Mouse (Mus musculus) heart, postnatal 36 days (tissue): ENCODE measurements around the gene Mpo. TPM values are rescaled to one million over a fixed set of nuclear protein-coding genes. Genes with fewer than 3 reads are reported as not detected.
A peak's percentile ranks its signal among the peaks of the same experiment; 100 is the strongest.

Source experiments
- DNase-seq, 2 experiments: peaks; one replicate each; pipeline ENCODE4 v3.0.0; 2021 to 2022
- intact Hi-C: fragments of 180-260 bp; cut with DNase I; formaldehyde crosslinking; loops from one replicate; pipeline ENCODE4 v1.15.1; 2025
- total RNA-seq, 2 experiments: library from RNA; stranded (reverse); gene quantifications; 2 replicates each; pipeline ENCODE4 v1.2.3; 2021

Gene Mpo
- not detected for total RNA-seq

DNA sequence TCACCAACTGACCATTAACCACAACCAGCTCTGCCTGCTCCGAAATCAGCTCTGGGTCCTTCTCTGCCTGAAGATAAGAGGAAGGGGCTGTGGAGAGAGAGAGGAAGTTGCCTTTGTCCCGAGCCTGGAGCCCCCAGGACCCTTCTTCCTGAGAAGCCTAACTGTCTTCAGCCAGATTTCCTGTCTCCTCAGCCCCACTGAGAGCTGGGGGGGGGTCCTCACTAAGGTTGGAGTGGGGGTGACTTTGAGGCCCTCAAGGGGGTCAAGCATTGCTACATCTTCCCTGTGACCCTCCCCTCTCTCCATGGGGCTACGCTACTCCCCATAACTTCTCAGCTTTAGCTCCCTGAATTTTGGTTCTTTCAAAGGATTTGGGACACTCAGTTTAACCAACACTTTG, at the start of gene Mpo:
Gene Mpo (plus strand): TSS at position 122 of the 400 bp plus-strand sequence.
- no peak for DNase-seq
- intact Hi-C loops: no loop called here

DNA sequence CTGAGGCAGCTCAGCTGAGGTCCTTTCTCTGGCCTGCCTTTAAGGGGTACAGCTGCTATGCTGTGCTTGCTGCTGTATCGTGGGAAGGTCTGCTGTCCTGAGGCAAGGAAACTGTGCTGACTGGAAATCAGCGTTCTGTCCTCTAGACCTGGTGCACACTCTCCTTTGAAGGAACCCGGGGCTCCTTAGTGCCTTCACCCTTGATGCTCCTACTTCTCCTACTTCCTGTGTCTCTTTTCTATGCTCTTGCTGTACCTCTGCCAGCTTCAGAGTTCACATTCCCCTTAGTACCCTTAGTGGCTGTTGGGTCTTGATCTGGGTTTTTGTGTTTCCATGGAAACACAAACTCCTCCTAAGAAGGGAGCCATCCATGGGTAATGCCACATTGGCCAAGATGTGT, 49.7 kb upstream of the Mpo start:
- intact Hi-C loops: no loop called here
- no peak for DNase-seq

DNA sequence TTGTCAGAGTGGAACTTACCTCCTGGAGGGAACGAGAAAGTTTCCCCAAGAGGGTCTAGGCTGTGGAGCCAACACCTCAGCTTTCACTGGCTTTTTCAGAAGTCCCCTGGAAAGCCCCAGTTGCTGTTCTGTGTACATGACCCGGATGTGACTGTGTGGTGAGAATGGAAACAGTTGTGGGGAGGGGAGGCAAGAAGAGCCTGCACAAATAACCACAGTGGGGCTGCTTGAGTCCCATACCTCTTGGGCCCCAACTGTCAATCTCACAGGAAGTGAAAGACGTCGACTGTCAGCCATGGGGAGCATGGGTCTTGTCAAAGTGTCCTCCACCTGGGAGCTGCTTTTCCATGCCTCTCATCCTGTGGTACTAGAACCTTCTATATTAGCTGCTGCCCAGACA, 48.4 kb upstream of the Mpo start:
- DNase-seq: no peak
- intact Hi-C loops: no loop called here

DNA sequence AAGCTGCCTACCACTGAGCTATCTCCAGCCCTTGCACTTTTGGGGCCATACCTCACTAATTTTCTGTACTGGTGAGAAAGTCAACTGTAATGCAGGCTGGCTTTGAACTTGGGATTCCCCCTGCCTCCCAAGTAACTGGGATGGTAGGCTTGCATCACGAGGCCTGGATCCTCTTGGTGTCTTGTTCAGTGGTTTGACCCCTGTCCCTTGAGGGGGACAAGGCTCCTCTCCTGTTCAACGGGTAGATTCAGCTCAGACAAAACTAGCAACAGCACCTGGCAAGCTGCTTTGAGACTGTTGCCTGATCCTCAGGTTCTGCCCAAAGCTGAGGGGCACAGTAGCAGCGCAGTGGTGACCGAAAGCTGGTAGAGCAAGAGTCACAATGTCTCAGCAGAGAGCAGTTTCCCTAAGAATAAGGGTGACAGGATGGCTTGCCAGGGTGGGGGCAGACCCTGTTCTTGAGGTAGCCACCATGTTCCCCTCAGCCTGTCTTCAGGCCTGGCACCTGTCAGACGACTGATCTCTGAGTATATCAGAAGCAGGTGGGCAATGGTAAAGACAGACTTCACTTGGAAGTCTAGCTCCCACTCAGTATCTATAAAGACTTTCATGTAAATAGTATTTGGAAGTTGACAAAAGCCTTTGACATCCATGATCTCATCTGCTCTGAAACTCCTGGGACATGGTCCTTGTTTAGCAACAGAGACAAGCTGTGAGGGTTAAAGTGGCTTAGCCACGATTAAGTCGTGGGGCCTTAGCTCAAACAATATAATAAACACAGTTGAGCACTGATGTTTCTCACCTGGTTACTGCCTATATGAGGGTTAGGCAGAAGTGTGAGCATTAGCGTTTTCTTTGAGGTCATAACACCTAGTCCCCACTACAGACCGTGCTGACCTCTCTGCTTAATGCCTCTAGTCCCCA, 47.5 kb upstream of the Mpo start:
- intact Hi-C loops: no loop called here
- DNase-seq: no peak

DNA sequence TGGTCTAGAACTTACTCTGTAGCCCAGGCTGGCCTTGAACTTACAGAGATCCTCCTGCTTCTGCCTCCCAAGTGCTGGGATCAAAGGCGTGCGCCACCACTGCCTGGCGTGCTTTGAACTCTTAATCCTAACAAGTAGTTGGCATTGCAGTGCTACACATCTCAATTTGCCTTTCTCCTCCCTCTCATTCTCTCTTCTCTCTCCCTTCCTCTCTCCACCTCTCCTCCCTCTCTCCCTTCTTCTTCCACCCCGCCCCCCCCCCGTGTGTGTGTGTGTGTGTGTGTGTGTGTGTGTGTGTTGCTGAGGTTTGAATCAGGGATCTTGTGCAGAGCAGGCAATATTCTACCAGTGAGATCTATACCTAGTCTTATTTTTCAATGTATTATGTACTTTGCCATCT, 46.1 kb upstream of the Mpo start:
- intact Hi-C loops: no loop called here
- DNase-seq: no peak

DNA sequence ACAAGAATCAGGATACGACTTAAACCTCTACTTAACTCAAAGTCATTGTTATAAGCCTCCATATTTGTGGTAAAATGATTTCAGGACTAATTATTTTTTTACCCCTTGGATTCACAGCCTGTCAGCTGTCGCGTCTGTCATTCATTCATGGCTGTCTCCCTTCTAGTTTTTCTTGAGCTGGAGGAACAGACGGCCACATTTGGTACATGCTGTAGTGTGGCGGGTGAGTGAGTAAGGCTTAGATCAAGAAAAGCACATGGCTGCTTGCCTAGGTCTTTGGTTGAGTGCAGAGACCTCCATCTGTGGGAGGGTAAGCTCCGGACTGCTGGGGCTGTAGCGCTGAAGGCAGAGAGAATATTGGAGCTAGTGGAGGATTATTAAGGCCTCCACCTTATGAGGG, 45.7 kb upstream of the Mpo start:
- DNase-seq: no peak
- intact Hi-C loops: no loop called here

DNA sequence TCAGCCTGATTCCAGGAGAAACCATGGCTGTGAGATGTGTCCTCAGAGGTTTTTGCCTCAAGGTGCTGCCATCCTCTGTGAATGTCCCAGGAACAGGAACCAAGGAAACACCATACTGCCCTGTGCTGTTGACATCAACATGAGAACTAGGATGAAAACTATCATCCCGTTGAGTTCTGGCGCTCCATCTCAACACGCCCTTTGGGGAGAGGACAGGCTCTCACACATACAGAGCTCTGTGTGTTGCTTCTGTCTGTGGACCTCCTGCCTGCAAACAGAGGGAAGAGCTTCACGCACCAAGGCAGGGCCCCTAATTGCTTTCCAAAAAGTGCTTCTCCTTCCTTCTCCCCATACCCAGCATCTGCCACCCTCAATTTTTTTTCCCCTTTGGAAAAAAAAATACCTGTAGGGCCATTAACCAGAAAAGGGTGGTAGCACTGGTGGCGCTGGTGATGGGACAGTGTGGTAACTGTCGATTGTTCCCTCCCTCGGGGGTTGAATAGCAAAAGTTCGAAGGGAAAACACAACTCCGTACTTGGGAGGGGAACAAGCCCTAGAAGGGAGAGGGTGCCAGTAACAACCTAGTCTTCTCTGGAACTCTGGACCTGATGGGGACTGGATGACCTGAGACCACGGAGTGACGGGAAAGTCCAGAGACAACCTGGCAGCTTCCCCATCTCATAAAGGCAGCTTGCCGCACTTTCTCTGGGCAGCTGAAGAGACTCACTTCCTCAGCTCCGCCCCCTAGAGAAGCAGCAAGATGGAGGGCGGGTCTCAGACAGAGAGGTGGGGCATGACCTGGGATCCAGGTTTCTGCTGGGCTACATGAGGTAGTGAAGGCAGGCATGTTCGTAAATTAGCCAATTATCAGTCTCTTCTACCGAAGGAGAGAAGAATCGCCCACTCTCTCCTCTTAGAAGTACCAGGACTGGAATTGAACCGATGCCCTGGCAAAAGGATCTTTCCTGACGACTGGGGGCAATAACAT, 45.0 kb upstream of the Mpo start:
- peak; percentile 27 to 34 for DNase-seq
- intact Hi-C loops: no loop called here

DNA sequence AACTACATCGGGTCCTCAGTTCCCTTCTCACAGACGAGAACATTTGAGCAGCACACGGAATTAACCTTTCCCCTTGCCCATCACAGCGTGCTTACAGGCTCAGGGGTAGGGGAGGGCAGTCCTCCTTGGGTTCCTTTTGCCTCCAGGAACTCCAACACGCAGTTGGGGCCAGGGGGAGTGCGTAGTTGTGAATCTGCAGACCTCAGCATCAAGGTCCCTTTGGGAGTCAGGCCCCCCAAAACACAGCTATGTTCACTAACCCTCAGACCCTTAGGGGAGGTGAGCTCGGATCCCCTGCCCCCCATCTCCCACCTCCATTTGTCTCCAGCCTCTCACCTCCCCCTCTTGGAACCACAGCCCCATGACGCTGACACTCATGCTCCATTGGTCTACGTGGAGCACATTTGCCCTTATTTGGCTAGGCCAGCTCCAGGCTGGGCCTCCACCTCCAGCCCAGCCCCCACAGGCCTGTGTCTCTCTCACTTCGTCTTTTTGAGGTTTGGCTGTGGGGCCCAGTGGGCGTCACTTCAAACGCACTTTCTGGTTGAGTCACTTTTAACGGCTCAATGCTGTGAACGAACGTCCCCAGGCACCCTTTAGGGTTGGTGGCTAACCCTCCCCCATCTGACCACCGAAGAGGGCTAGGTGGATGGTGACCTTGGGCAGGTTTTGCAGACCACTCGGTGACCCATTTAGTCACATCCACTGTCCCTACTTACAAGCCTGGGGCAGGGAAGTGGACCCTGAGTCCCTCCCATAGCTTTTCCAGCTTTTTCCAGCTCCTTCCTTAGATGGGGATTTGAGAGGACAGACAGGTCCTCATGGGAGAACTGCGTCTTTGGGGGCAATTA, 44.0 kb upstream of the Mpo start:
- intact Hi-C loops: no loop called here
- DNase-seq: peak; percentile 44 to 57

DNA sequence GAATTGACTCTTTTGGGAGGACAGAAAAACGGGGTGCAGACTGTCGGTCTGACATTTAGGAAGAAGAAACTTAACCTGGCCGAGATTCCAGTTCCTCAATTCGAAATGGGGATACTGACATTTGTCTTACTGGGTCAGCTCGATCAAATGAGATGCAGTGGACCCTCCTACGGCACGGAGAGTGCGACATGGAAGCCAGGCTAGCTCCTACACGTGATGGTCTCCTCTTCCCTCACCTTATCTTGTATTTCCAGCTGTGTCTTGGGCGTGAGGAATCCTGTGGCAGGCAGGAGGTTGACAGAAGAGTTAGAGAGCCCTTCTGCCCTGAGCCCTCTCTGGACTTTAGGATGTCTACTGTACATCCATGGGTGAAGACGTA, 43.3 kb upstream of the Mpo start:
- DNase-seq: no peak
- intact Hi-C loops: no loop called here

DNA sequence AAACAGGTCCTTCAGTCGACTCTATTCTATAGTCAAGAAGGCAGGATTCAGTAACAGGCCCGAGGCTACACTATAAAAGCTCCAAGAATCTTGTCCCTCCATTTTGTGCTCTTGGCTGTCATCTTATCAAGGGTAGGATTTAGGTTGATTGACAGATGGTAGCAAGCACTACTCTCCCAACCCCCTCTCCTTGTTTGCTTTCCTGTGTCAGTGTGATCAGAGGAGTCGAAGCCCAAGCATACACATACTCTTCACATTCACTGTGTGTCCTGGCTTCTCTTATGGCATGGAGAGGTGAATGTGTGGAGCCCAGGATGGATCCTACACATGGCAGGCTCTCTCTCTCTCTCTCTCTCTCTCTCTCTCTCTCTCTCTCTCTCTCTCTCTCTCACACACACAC, 42.9 kb upstream of the Mpo start:
- intact Hi-C loops: no loop called here
- DNase-seq: no peak

DNA sequence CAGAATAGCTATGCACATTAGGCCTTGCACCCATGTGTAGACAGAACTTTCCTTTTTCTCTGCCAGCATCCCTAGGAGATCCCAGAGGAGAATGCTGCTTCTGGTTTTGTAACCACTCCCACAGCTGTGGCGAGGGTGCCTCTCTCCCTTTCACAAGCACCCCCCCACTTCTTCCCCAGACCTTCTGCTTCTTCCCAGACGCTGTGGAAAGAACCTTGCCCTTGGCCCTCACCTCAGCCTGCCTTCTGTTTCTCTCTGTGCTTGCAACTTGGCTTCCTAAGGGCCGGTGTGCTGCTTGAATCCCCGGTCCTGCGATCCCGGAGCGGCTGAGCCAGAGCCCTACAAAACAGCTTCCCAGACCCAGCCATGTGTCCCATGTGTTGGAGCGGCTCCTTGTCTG, 42.4 kb upstream of the Mpo start:
- intact Hi-C loops: no loop called here
- DNase-seq: no peak

DNA sequence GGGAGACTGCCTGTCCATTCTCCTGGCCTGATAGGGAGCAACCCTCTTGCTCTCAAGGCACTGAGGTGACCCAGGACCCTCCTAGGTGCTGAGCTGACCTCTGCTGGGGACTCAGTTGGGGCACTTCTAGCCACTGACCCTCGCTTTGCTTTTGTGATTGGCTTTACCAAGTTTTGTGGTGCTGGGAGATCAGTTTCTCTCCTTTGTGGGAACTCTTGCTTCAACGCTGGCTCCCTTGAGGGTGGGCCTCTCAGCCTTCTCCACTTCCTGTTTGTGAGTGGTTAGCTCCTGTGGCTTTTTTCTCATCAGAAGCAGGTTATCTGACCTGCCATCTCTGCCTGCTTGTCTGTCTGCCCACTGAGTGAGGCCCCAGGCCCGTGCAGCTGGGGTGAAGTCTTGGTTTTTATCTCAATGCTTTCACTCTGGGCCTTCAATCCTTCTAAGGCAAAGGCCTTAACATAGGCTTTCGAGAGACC, 41.9 kb upstream of the Mpo start:
- intact Hi-C loops: no loop called here
- DNase-seq: no peak

DNA sequence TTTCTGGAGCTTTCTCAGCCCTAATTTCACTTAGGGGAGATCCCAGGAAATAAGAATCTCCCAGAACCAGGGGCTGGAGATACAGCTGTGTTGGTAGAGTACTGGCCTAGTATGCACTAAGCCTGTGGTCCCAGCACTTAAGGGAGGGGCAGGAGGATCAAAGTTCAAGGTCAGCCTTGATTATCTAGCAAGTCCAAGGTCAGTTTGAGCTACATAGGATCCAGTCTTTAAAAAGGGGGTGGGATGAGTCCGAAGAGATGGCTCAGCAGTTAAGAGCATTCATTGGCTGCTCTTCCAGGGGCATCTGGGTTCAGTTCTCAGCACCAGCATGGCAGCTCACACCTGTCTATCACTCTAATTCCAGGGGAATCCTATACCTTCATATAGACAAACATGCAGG, 41.1 kb upstream of the Mpo start:
- DNase-seq: no peak
- intact Hi-C loops: no loop called here

DNA sequence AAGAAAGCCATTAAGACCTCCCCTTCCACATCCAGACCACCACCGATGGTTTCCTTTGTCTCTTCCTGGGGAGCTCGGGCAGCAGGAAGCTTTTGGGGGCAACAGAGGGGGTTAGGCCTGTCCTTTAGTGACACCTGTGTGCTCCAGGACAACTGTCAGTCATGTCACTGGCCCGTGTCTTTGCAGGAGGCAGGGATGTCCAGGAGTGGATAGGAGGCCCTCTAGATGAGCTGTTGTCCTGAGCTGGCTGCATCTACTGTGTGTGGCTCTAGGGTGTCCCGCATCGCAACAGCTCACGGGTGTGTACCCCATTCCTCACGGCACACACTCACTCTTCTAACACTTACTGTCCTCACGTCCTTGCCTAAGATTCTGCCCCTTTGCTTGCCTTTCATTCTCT, 40.1 kb upstream of the Mpo start:
- DNase-seq: no peak
- intact Hi-C loops: no loop called here

DNA sequence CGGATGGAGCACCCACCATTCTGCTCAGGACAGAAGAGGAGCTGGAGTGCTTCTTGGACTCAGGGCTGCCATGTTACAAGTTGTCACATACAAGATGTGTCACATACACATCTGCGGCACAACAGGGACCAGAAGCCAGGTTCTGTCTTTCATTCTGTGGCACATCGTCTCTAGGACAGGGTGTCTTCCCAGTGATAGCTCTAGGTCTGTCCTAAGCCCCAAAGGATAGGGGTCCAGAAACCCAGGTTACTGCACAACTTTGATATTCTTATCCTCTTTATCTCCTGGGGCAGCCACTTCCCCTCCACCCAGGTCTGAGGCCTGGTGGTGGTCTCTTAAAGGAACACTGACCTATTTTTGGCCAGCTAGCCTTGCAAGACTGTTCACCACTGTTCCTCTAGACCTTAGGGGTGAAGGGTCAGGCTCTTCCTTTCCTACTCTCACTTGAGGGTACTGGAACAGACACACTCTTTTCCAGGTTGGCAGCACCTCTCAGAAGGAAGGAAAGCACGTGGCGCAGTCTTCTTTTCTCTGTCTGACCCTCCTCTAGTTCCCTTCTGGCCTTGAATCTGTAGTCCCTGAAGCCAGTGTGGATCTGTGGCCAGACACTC, 39.4 kb upstream of the Mpo start:
- intact Hi-C loops: no loop called here

DNA sequence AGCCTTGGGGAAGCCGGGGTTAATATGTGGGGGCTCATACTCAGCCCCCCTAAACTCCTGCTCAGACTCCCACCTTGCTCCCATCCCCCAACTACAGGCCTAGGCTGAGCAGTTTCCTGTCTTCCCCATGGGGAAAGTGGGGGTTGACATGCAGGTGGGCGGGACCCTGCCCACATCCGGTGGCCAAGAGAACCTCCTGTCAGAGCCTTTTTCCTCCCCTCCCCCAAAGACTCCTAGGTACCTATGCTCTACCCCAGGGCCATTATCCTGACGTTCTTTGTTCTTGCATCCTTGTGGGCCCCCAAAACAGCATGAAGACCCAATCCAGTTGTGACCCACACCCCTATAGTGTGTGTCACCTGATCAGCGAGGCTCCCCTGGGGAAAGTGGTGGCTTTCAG, 38.8 kb upstream of the Mpo start:
- intact Hi-C loops: no loop called here
- DNase-seq: no peak

More for the DNA sequence above, 39.4 kb upstream of the Mpo start:
- DNase-seq: no peak

DNA sequence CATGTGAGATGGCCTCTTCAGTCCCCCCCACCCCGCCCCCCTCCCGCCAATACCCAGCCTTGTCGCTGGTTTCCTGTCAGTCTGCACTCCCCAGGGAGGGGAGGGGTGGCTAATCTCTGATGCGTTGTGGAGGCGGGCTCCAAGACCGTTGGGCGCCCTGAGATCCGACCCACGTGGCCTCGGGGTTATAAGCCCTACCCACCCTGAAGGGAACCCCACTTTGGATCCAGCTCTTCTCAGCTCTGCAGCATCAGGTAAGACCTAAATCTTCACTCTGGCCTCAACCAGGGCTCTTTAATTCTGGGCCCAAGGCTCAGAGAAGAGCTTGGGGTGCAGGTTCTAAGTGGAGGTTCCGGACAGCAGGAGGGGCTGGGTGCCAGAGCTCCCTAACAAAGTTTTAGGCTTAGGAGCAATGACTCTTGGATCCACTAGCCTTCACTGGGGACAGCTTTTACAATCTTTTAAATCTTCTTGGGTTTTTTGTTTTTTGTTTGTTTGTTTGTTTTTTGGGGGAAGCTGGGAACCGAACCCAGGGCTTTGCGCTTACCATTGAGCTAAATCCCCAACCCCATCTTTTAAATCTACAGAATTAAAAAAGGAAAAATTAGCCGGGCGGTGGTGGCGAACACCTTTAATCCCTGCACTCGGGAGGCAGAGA, 37.9 kb upstream of the Mpo start:
- intact Hi-C loops: no loop called here
- peak; percentile 42 to 53 for DNase-seq

DNA sequence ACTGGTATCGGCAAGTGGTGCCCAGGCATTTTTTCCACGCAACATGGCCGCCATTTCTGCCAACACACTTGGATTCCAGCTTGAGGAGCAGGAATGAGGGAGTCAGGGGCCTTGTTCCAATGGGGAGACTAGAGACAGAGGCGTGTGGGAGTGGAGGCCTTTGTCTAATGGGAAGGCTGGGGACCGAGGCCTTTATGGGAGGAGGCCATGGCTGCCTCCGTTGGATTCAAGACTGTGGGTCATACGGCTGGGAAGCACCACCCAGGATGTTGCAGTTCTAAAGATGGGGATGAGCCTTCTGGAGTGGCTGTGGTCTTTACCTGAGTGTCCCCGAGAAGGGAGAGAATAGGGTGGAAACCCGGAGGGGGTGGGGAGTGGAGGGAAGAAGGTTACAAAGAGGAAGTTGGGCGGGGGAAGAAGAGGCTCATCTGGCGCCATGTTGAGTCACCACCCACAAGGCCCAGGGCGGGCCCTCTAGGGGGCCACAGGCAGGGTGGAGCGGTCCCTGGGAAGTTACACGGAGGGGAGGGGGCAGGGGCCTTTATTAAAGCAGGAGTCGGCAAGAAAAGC, 37.0 kb upstream of the Mpo start:
- intact Hi-C loops: no loop called here
- peak in 1 of 2 experiments; percentile 51 for DNase-seq
